Mouse (Mus musculus): ENCODE results near the gene Zgrf1. TPM values are rescaled to one million over a fixed set of nuclear protein-coding genes. Genes with fewer than 3 reads are reported as not detected.

The Zgrf1 gene
- polyA plus RNA-seq, 1 experiment from 2014 or later: 10.8 TPM

DNA sequence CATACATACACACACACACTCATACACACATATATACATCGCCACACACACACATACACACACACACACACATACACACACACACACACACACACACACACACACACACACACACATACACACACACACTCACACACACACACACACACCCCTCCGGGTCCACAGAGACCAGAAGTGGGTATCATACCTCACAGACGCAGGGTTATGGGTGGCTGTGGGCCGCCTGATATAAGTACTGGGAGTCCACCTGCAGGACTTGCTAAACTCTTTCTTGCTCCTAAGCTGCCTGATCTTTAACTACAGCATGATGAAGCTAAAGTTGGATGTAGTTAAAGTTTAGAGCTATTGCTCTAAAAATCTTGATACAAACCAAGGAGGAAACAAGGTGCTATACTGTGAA, 23.5 kb upstream of the Zgrf1 start:
- Histone ChIP-seq H3K4me1 (no peaks in the 10 kb centered on the region), H3K4me3 (no peak overlapping the region), H3K4me2 (replicated peaks) (no peak overlapping the region), H3K9me3 (replicated peaks) (no peaks in the 10 kb centered on the region), H3K36me3 (no peaks in the 10 kb centered on the region), H3K9ac (no peak overlapping the region), H3K27ac (no peak overlapping the region), H3K27me3 (no peaks in the 10 kb centered on the region)
- 82% methylated on average over 4 of the region's 4 CpGs for WGBS
- no peak for ATAC-seq (ENCODE audit: low FRiP score)

- Histone ChIP-seq H3K9me3 (replicated peaks) (no peaks in the 10 kb centered on the region), H3K9ac (no peak overlapping the region), H3K4me1 (no peaks in the 10 kb centered on the region), H3K36me3 (no peaks in the 10 kb centered on the region), H3K27me3 (no peaks in the 10 kb centered on the region), H3K4me3 (no peak overlapping the region), H3K4me2 (replicated peaks) (no peak overlapping the region), H3K27ac (no peak overlapping the region)
- WGBS: 11% methylated on average over 4 of the region's 4 CpGs
- ATAC-seq (ENCODE audit: low FRiP score): no peak
Observed at GRCm38 (mm10) chr3:127530293-127530692, 23.0 kb upstream of the Zgrf1 start.

DNA sequence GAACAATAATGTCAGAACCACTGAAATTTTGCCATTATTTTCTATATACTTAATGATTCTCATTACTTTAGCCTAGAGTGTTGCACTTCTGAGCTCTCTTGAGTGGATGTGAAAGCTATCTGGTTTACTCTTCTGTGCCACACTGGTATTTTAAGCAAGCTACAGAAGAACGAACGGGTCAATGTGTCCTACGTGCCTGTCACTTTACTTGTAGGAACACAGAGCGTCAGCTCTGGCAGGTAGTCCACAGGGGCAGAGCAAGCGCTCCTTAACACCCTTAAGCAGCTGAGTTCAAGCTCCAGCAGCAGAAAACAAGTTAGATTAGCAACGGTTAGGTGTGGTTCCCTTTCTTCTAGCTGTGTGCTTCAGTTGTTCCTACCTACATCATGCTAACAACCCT, 14.1 kb upstream of the Zgrf1 start:
- 80% methylated on average over 6 of the region's 6 CpGs for WGBS
- no peak for ATAC-seq (ENCODE audit: low FRiP score)
- H3K27ac ChIP-seq: no peak overlapping the region

DNA sequence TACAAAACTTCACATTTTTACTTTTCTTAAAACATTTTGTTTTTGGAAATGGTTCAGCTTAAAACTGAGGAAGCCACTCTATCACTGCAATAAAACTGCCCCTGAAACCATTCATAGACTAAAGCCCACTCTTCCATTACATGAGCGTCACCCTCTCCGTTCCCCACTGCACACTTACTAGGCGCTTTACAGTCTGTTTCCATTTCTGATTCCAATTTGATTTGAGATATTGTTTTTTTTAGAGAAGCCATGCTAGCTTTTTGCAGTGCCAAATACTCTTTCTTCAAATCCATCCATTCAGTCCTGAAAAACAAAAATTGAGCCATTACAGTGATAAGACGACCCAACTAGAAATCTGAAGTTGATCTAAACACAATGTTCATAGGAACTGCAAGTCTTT, 9.3 kb upstream of the Zgrf1 start:
- Histone ChIP-seq H3K9me3 (replicated peaks) (no peaks in the 10 kb centered on the region), H3K4me3 (no peak overlapping the region), H3K36me3 (peaks cover 34% of the 10 kb centered on the region), H3K4me1 (no peaks in the 10 kb centered on the region), H3K9ac (no peak overlapping the region), H3K27me3 (no peaks in the 10 kb centered on the region), H3K4me2 (replicated peaks) (no peak overlapping the region), H3K27ac (no peak overlapping the region)
- ATAC-seq (ENCODE audit: low FRiP score): no peak
- 76% methylated on average over 4 of the region's 4 CpGs for WGBS

More for the DNA sequence above, 14.1 kb upstream of the Zgrf1 start:
- no peak overlapping the region for H3K4me2 ChIP-seq (replicated peaks)
- H3K4me3 ChIP-seq: no peak overlapping the region
- H3K4me1 ChIP-seq: no peaks in the 10 kb centered on the region
- H3K9ac ChIP-seq: no peak overlapping the region
- no peaks in the 10 kb centered on the region for H3K27me3 ChIP-seq
- peaks cover 12% of the 10 kb centered on the region; the same call in 1 of the 2 replicates for H3K36me3 ChIP-seq
- H3K9me3 ChIP-seq (replicated peaks): no peaks in the 10 kb centered on the region

DNA sequence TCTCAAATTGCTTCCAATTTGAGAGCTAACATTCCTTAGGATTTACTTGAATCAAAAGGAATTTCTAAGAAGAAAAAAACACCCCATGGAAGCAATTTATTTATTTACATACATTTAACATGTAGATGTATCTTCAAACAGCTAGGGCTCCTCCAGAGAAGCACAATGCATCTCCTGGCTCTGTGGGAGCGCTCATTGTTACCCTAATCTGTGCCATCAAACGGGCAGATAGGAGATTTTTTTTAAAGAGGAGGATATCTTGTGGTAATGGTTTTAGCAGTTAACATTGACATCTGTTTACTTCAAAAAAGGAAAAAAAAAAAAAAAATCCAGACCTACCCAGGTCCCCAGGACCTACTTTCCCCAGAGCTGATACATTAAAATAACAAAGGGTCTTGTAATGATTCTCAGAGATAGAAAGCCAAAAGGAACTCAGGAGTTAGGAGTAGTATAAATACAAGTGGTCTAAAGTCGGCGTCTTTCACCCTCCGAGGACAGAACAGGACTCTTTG, 8.6 kb upstream of the Zgrf1 start:
- WGBS: 28% methylated on average over 5 of the region's 5 CpGs
- no peak overlapping the region for H3K27ac ChIP-seq
- H3K4me3 ChIP-seq: no peak overlapping the region
- H3K9ac ChIP-seq: no peak overlapping the region
- no peaks in the 10 kb centered on the region for H3K27me3 ChIP-seq
- peaks cover 34% of the 10 kb centered on the region for H3K36me3 ChIP-seq
- no peaks in the 10 kb centered on the region for H3K4me1 ChIP-seq
- no peak for ATAC-seq (ENCODE audit: low FRiP score)
- H3K4me2 ChIP-seq (replicated peaks): no peak overlapping the region
- no peaks in the 10 kb centered on the region for H3K9me3 ChIP-seq (replicated peaks)

DNA sequence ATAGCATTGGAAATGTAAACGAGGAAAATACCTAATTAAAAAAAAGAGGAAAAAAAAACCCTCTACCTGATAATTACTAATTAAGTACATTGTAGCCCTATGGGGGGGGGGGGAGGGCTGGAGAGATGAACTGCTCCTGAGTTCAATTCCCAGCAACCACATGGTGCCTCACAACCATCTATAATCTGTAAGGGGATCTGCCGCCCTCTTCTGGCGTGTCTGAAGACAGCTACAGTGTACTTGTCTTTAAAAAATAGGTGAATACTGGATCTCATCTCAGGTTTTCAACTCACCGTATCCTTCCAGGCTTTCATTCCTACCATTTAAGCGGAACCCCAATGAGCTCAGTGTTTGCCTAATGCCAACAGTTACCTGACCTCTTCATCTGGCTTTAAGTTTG, 5.4 kb upstream of the Zgrf1 start:
- 26% methylated on average over 5 of the region's 5 CpGs for WGBS

DNA sequence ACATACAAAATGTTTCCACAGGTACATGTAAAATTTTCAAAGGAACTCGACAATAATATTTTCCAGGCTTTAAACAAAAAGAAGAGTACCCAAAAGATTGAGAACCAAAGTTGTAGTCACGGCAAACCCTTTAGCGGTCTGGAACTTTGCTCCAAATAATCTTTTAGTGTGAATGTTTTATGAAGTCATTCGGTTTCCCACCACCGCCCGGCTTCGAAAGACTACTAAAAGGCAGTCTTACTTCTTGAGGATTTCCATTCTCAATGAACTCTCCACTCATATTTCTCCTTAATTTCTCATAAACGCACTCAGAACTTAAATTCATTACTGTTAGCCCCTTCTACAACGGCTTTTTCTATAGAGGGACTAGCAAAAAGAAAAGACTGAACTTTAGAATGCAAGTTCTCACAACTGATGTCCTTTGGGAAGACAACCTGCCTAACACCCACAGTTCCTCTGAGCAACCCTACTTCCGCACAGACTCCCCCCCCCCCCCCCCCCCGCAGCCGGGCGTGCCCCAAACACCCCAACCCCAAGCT, 786 bp upstream of the Zgrf1 start:
- ATAC-seq (ENCODE audit: low FRiP score): no peak
- H3K9ac ChIP-seq: peak overlapping the region; percentile 77
- H3K4me3 ChIP-seq: peak overlapping the region; percentile 71
- peak overlapping the region; percentile 52 for H3K4me2 ChIP-seq (replicated peaks)
- peaks cover 9% of the 10 kb centered on the region; the same call in 1 of the 2 replicates for H3K36me3 ChIP-seq
- peaks cover 9% of the 10 kb centered on the region for H3K4me1 ChIP-seq
- peak overlapping the region; percentile 92 for H3K27ac ChIP-seq
- H3K27me3 ChIP-seq: no peaks in the 10 kb centered on the region
- H3K9me3 ChIP-seq (replicated peaks): no peaks in the 10 kb centered on the region
- WGBS: 9% methylated on average over 12 of the region's 13 CpGs

More for the DNA sequence above, 5.4 kb upstream of the Zgrf1 start:
- Histone ChIP-seq H3K4me1 (no peaks in the 10 kb centered on the region), H3K27ac (no peak overlapping the region), H3K27me3 (no peaks in the 10 kb centered on the region), H3K36me3 (peaks cover 27% of the 10 kb centered on the region), H3K4me2 (replicated peaks) (no peak overlapping the region), H3K9ac (no peak overlapping the region), H3K9me3 (replicated peaks) (no peaks in the 10 kb centered on the region), H3K4me3 (no peak overlapping the region)
- ATAC-seq (ENCODE audit: low FRiP score): no peak

DNA sequence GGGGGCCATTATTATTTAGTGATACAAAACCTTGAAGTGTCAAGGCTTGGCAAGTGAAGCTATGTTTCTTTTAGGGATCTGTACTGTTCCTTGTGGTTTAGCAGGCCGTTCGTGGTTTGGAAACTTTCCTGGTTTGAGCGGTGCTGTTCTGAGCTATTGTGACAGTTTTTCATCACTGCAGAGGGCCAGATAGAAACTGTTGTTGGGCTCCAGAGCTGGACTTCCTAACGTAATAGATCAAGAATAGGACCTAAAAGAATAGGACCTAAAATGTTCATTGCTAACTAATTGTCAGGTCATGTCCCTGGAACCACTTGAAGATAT, 393 bp downstream of the Zgrf1 start:
- H3K27ac ChIP-seq: no peak overlapping the region
- peak overlapping the region; percentile 71 for H3K4me2 ChIP-seq (replicated peaks)
- H3K4me1 ChIP-seq: peaks cover 9% of the 10 kb centered on the region
- H3K4me3 ChIP-seq: peak overlapping the region; percentile 71
- 2% methylated on average over 4 of the region's 4 CpGs for WGBS
- H3K9me3 ChIP-seq (replicated peaks): no peaks in the 10 kb centered on the region
- peaks cover 10% of the 10 kb centered on the region; the same call in 1 of the 2 replicates for H3K36me3 ChIP-seq
- peak overlapping the region; percentile 56 for H3K9ac ChIP-seq
- no peak for ATAC-seq (ENCODE audit: low FRiP score)
- H3K27me3 ChIP-seq: no peaks in the 10 kb centered on the region

DNA sequence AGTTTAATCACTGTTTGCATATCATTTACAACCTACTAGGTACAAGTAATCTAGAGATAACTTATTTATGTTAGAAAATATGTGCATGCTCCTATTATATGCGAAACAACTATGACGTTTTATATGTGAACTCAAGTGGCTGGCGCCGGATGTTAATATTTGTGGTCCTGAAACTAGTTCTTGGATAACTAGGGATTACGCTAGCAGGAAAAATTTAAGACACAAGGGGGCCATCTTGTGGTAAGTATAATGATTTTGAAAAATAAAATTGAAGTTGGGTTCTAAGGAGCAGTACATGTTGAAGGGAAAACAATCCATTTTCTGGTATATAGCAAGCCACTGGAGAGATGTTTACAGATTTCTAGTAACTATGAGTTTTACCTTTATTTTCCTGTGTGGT, 1.4 kb downstream of the Zgrf1 start:
- H3K4me1 ChIP-seq: peaks cover 9% of the 10 kb centered on the region
- H3K27ac ChIP-seq: no peak overlapping the region
- no peaks in the 10 kb centered on the region for H3K27me3 ChIP-seq
- ATAC-seq (ENCODE audit: low FRiP score): no peak
- H3K9ac ChIP-seq: no peak overlapping the region
- no peak overlapping the region for H3K4me3 ChIP-seq
- peak overlapping the region; percentile 71 for H3K4me2 ChIP-seq (replicated peaks)
- H3K36me3 ChIP-seq: peaks cover 10% of the 10 kb centered on the region; the same call in 1 of the 2 replicates
- no peaks in the 10 kb centered on the region for H3K9me3 ChIP-seq (replicated peaks)
- WGBS: 59% methylated on average over 5 of the region's 5 CpGs

- Histone ChIP-seq H3K4me3 (no peak overlapping the region), H3K9ac (no peak overlapping the region), H3K27me3 (no peaks in the 10 kb centered on the region), H3K9me3 (replicated peaks) (no peaks in the 10 kb centered on the region), H3K27ac (no peak overlapping the region), H3K4me1 (peaks cover 9% of the 10 kb centered on the region), H3K36me3 (peaks cover 28% of the 10 kb centered on the region), H3K4me2 (replicated peaks) (no peak overlapping the region)
- ATAC-seq (ENCODE audit: low FRiP score): no peak
Observed at GRCm38 (mm10) chr3:127558201-127558600, 4.9 kb downstream of the Zgrf1 start.

DNA sequence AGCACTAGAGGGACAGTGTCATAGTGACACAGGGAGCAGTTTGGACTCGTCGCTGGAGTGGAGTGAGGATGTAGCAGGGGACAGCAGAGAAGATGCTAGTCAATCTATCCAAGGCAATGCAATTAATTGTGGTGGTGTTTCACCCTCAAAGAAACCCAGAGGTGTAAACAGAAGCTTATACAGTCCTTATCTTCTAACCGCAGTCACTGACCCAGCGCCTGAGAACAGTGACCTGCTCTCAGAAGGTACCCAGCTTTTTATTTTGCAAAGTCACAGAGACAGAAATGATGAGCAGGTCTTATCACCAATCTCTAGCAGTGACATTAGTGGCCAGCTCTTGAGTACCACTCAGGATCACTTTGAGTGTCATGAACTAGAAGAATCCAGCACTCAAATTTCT, 9.7 kb downstream of the Zgrf1 start:
- ATAC-seq (ENCODE audit: low FRiP score): no peak
- Histone ChIP-seq H3K36me3 (peaks cover 22% of the 10 kb centered on the region), H3K4me3 (no peak overlapping the region), H3K4me1 (no peaks in the 10 kb centered on the region), H3K4me2 (replicated peaks) (no peak overlapping the region), H3K9me3 (replicated peaks) (no peaks in the 10 kb centered on the region), H3K27ac (no peak overlapping the region), H3K9ac (no peak overlapping the region), H3K27me3 (no peaks in the 10 kb centered on the region)
- WGBS: over 99% methylated on average over 4 of the region's 4 CpGs

- Histone ChIP-seq H3K9ac (no peak overlapping the region), H3K36me3 (peaks cover 29% of the 10 kb centered on the region)
- 81% methylated on average over 3 of the region's 3 CpGs for WGBS
Observed at GRCm38 (mm10) chr3:127565129-127565528, 11.8 kb downstream of the Zgrf1 start.

DNA sequence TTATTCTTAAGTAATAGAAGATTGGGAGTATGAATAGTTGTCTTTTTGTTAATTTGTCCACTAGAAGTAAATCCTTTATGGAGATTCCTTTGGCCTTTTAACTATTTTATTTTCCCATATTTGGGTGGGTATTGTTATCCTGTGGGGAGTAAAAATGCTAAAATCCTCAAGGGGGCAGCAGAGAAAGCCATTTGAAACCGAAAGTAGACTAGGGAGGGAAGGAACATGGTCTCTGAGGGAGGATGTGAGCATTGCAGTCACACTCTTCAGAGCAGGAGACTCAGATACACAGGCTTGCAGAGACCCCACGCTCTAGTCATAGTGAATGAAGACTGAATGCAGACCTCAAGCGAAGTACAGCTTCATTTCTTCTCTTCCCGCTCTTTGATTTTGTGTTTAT, 19.3 kb downstream of the Zgrf1 start:
- WGBS: 61% methylated on average over 4 of the region's 4 CpGs
- no peak for ATAC-seq (ENCODE audit: low FRiP score)

More at GRCm38 (mm10) chr3:127565129-127565528, 11.8 kb downstream of the Zgrf1 start:
- no peaks in the 10 kb centered on the region for H3K4me1 ChIP-seq
- no peaks in the 10 kb centered on the region for H3K27me3 ChIP-seq
- no peaks in the 10 kb centered on the region for H3K9me3 ChIP-seq (replicated peaks)
- no peak overlapping the region for H3K27ac ChIP-seq
- H3K4me3 ChIP-seq: no peak overlapping the region
- no peak overlapping the region for H3K4me2 ChIP-seq (replicated peaks)
- ATAC-seq (ENCODE audit: low FRiP score): no peak

More for the DNA sequence above, 19.3 kb downstream of the Zgrf1 start:
- H3K4me2 ChIP-seq (replicated peaks): no peak overlapping the region
- no peaks in the 10 kb centered on the region for H3K27me3 ChIP-seq
- H3K27ac ChIP-seq: no peak overlapping the region
- H3K4me3 ChIP-seq: no peak overlapping the region
- no peak overlapping the region for H3K9ac ChIP-seq
- H3K36me3 ChIP-seq: peaks cover 24% of the 10 kb centered on the region; the same call in 1 of the 2 replicates
- no peaks in the 10 kb centered on the region for H3K4me1 ChIP-seq
- no peaks in the 10 kb centered on the region for H3K9me3 ChIP-seq (replicated peaks)

Data from hindbrain, embryonic 12.5 days (tissue).